Mouse (Mus musculus) ES-CJ7 (cell line): ENCODE data around the gene Dnpep.

Experiments
- DNase-seq: peaks from one replicate; pipeline ENCODE4 v3.0.0; 2011; ENCODE audit warnings: low read depth, low spot score

Gene Dnpep

DNA sequence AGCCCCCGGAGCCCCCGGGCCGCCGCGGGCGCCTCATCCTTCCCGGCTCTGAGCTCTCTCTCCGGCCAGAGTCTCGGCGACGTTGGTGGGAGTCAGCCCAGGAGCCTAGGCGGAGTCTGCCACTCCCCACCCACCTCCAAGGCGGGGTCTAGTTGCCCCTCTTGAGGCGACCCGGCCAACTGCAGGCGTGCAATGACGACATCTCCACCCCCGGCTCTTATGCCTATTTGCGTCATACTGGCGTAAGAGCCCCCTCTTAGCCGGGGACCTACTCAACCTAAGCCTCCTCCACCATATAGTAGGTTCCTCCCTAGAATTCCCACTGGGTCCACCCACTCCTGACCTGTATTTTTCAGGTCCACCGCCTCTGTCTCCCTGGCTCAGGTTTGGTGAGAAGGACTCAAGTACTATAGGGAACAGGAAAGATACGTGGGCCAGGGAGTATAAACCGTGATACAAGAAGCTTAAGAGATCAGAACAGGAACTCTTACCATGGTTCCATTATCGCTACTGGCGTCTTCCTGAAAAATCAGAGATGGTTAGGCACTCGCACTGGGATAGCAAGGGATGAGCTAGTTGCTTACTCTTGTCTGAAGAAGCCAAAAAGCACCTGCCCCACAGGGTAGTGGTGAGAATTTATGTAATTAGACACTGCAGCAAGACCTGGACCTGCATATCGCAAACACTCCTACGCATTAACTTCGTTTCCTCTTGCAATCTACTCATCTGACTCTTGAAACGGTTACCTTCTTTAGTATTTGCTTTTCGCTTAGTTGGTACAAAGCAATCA is 53.5 kb downstream of the Dnpep start, which contains the start of gene Ptprn:
Gene Ptprn, minus strand, starts transcription at position 412 of the 790 bp plus-strand sequence.
- DNase-seq, result peak; percentile 86

DNA sequence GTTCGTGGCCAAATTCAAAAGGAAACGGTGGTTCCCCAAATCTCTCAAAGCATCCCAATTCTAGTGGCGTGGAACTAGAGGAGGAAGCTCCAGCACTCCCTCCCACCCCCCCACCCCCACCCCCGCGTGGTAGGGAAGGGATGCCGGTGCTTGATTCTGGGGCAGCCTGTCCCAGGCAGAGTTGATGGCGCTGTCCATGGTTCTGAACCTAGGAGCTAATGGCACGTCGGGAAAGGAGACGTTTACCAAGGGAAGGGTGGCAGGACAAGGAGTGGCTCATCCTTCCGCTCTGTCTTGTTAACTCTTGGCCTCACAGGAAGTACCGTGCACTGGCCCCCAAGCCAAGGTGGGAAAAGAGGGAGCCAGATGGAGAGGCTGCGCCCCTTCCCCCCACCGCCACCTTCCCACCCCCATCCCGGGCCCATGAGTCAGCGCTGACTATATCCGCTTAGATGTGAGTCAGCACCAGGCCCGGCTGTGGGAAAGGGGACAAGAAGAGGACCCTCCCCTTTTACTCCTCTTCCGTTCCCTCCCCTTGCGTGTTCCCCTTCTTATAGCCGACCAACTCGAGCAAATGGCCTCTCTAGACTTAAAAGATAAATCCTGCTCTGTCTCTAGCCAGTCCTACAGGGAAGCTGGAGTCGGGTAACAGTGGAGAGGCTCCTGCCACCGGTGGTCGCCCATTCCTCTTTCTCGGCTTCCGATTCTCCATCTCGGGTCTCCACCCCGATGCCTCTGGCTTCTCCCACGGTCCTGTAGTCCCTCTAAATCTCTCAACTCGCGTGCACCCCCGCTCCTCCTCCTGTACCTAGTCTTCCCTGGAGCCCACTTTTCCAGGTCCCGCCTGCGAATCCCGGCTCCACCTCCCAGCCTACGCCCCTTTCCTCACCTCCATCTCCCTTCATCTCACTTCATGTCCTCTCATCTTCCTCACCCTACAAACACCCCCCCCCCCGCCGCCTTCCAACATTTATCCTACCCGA is 54.5 kb downstream of the Dnpep start:
- DNase-seq, result peak; percentile 90

DNA sequence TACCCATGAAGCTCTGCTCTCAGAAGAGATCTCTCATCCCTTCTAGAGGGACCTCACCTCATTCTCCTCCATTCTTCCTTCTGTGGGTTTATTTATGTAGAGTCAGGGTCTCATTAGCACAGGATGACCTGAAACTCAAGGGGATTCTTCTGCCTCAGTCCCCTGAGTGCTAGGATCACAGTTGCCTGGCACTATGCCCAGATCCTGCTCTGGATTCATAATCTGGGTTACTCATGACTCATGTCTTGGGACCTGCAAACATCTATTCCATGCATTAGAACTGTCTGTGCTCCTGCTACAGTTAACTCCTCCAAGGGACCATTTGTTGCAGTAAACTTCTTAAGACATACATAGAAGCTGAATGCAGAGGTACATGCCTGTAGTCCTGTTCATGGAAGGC is 56.5 kb downstream of the Dnpep start:
- DNase-seq, result no peak
